Mouse (Mus musculus) ovary, postnatal 36 days (tissue): ENCODE measurements around the gene Gm884.
"Not testable (repeated sequence)": the region's sequence is repeated elsewhere in the genome, so short reads cannot be mapped to it uniquely, and the experiment has no call there.

Experiments
- DNase-seq: peaks from one replicate; pipeline ENCODE4 v3.0.0; 2022; ENCODE audit warnings: low spot score, mixed read lengths

The Gm884 gene

GRCm38 (mm10) chr11:103635481-103635880 is 14.5 kb upstream of the Gm884 start:
- DNase-seq = no peak

GRCm38 (mm10) chr11:103634806-103635205 is 13.9 kb upstream of the Gm884 start:
- no peak for DNase-seq

GRCm38 (mm10) chr11:103627453-103627852 is 6.5 kb upstream of the Gm884 start:
- no peak for DNase-seq

GRCm38 (mm10) chr11:103610772-103611171 is 10.2 kb downstream of the Gm884 start:
- no peak for DNase-seq

- no peak for DNase-seq
These were observed 14.3 kb downstream of the Gm884 start for GRCm38 (mm10) chr11:103606611-103607010.

GRCm38 (mm10) chr11:103578339-103578738 is 42.6 kb downstream of the Gm884 start:
- DNase-seq = no peak

- no peak for DNase-seq
These were observed 64.9 kb downstream of the Gm884 start for GRCm38 (mm10) chr11:103556021-103556420.

- not testable (repeated sequence) for DNase-seq
These were observed 86.0 kb downstream of the Gm884 start for GRCm38 (mm10) chr11:103534973-103535372.

- DNase-seq = no peak
These were observed 108.8 kb downstream of the Gm884 start for GRCm38 (mm10) chr11:103512111-103512510.

GRCm38 (mm10) chr11:103504497-103504896 is 116.4 kb downstream of the Gm884 start, which contains the start of gene Lrrc37a:
Gene Lrrc37a (minus strand): TSS chr11:103504597.
- no peak for DNase-seq
